Mouse (Mus musculus): ENCODE results near the gene U2af2. TPM values are rescaled to one million over a fixed set of nuclear protein-coding genes. Genes with fewer than 3 reads are reported as not detected.
A peak's percentile ranks its signal among the peaks of the same experiment; 100 is the strongest.
"Not testable (repeated sequence)": the region's sequence is repeated elsewhere in the genome, so short reads cannot be mapped to it uniquely, and the experiment has no call there.

The U2af2 gene
- polyA plus RNA-seq, 1 experiment from 2014 or later = 124 TPM

- peaks cover 72% of the 10 kb centered on the region for H3K36me3 ChIP-seq (ENCODE audit: control insufficient read depth, insufficient read depth, low read length)
These were observed 15.0 kb downstream of the U2af2 start for GRCm38 (mm10) chr7:5076931-5077330.

GRCm38 (mm10) chr7:5079365-5080009 is 17.5 kb downstream of the U2af2 start:
- peaks cover 62% of the 10 kb centered on the region for H3K36me3 ChIP-seq (ENCODE audit: control insufficient read depth, insufficient read depth, low read length)
- peak; percentile 32 for ATAC-seq
- not testable (repeated sequence) for H3K9me3 ChIP-seq (replicated peaks; ENCODE audit: control insufficient read depth, low read length); H3K9ac ChIP-seq (ENCODE audit: low read length); H3K27me3 ChIP-seq (replicated peaks; ENCODE audit: control insufficient read depth, insufficient read depth, low read length); DNase-seq (ENCODE audit: low spot score)
- H3K27ac ChIP-seq (ENCODE audit: low read depth, low read length) = peak overlapping the region; percentile 36; the same call in 1 of the 2 replicates
- H3K4me1 ChIP-seq (ENCODE audit: control insufficient read depth, insufficient read depth, low read length) = peaks cover 15% of the 10 kb centered on the region
- WGBS = 45% methylated on average over 9 of the region's 13 CpGs
- H3K4me2 ChIP-seq (ENCODE audit: low read length) = peak overlapping the region; percentile 84
- H3K4me3 ChIP-seq (ENCODE audit: low read depth, low read length) = peak overlapping the region; percentile 99

More at GRCm38 (mm10) chr7:5076931-5077330, 15.0 kb downstream of the U2af2 start:
- no peak overlapping the region for H3K27ac ChIP-seq (ENCODE audit: low read depth, low read length)
- H3K4me2 ChIP-seq (ENCODE audit: low read length) = no peak overlapping the region
- no peak overlapping the region for H3K9ac ChIP-seq (ENCODE audit: low read length)
- DNase-seq (ENCODE audit: low spot score) (no peak), ATAC-seq (no peak)
- H3K4me1 ChIP-seq (ENCODE audit: control insufficient read depth, insufficient read depth, low read length) = peaks cover 12% of the 10 kb centered on the region
- no peak overlapping the region for H3K4me3 ChIP-seq (ENCODE audit: low read depth, low read length)
- H3K9me3 ChIP-seq (replicated peaks; ENCODE audit: control insufficient read depth, low read length) = no peaks in the 10 kb centered on the region
- WGBS = 88% methylated on average over 2 of the region's 2 CpGs
- H3K27me3 ChIP-seq (replicated peaks; ENCODE audit: control insufficient read depth, insufficient read depth, low read length) = no peaks in the 10 kb centered on the region

GRCm38 (mm10) chr7:5080010-5080751 is 18.2 kb downstream of the U2af2 start, which contains the start of gene Epn1:
Gene Epn1, plus strand, starts transcription at chr7:5080235.
- ATAC-seq (peak; percentile 99), DNase-seq (ENCODE audit: low spot score) (peak; percentile 98)
- Histone ChIP-seq H3K9ac (ENCODE audit: low read length) (peak within 1 kb of the TSS; percentile 97), H3K4me1 (ENCODE audit: control insufficient read depth, insufficient read depth, low read length) (peaks cover 15% of the 10 kb centered on the region), H3K4me2 (ENCODE audit: low read length) (peak within 1 kb of the TSS; percentile 84), H3K4me3 (ENCODE audit: low read depth, low read length) (peak within 1 kb of the TSS; percentile 99), H3K9me3 (replicated peaks; ENCODE audit: control insufficient read depth, low read length) (no peaks in the 10 kb centered on the region), H3K27me3 (replicated peaks; ENCODE audit: control insufficient read depth, insufficient read depth, low read length) (no peaks in the 10 kb centered on the region), H3K36me3 (ENCODE audit: control insufficient read depth, insufficient read depth, low read length) (peaks cover 62% of the 10 kb centered on the region), H3K27ac (ENCODE audit: low read depth, low read length) (peak within 1 kb of the TSS; percentile 84)
- WGBS = under 1% methylated on average over 80 of the region's 81 CpGs

GRCm38 (mm10) chr7:5080815-5081214 is 18.9 kb downstream of the U2af2 start:
- 22% methylated on average over 6 of the region's 6 CpGs for WGBS
- H3K36me3 ChIP-seq (ENCODE audit: control insufficient read depth, insufficient read depth, low read length) = peaks cover 61% of the 10 kb centered on the region

GRCm38 (mm10) chr7:5081241-5081640 is 19.3 kb downstream of the U2af2 start:
- H3K36me3 ChIP-seq (ENCODE audit: control insufficient read depth, insufficient read depth, low read length) = peaks cover 57% of the 10 kb centered on the region
- no peak for ATAC-seq
- 75% methylated on average over 6 of the region's 6 CpGs for WGBS

More at GRCm38 (mm10) chr7:5080815-5081214, 18.9 kb downstream of the U2af2 start:
- Histone ChIP-seq H3K27ac (ENCODE audit: low read depth, low read length) (peak overlapping the region; percentile 84), H3K9ac (ENCODE audit: low read length) (peak overlapping the region; percentile 97), H3K27me3 (replicated peaks; ENCODE audit: control insufficient read depth, insufficient read depth, low read length) (no peaks in the 10 kb centered on the region), H3K4me3 (ENCODE audit: low read depth, low read length) (peak overlapping the region; percentile 99), H3K4me1 (ENCODE audit: control insufficient read depth, insufficient read depth, low read length) (peaks cover 15% of the 10 kb centered on the region), H3K9me3 (replicated peaks; ENCODE audit: control insufficient read depth, low read length) (no peaks in the 10 kb centered on the region), H3K4me2 (ENCODE audit: low read length) (peak overlapping the region; percentile 84)
- no peak for ATAC-seq
- DNase-seq (ENCODE audit: low spot score) = no peak

GRCm38 (mm10) chr7:5081939-5082338 is 20.0 kb downstream of the U2af2 start:
- Histone ChIP-seq H3K9ac (ENCODE audit: low read length) (no peak overlapping the region), H3K27ac (ENCODE audit: low read depth, low read length) (no peak overlapping the region), H3K36me3 (ENCODE audit: control insufficient read depth, insufficient read depth, low read length) (peaks cover 50% of the 10 kb centered on the region), H3K9me3 (replicated peaks; ENCODE audit: control insufficient read depth, low read length) (no peaks in the 10 kb centered on the region), H3K4me2 (ENCODE audit: low read length) (peak overlapping the region; percentile 84; the same call in 1 of the 2 replicates), H3K27me3 (replicated peaks; ENCODE audit: control insufficient read depth, insufficient read depth, low read length) (no peaks in the 10 kb centered on the region), H3K4me3 (ENCODE audit: low read depth, low read length) (no peak overlapping the region), H3K4me1 (ENCODE audit: control insufficient read depth, insufficient read depth, low read length) (peaks cover 15% of the 10 kb centered on the region)
- no peak for ATAC-seq
- no peak for DNase-seq (ENCODE audit: low spot score)
- 96% methylated on average over 2 of the region's 2 CpGs for WGBS

More at GRCm38 (mm10) chr7:5081241-5081640, 19.3 kb downstream of the U2af2 start:
- Histone ChIP-seq H3K4me2 (ENCODE audit: low read length) (peak overlapping the region; percentile 84), H3K9me3 (replicated peaks; ENCODE audit: control insufficient read depth, low read length) (no peaks in the 10 kb centered on the region), H3K4me3 (ENCODE audit: low read depth, low read length) (peak overlapping the region; percentile 99), H3K4me1 (ENCODE audit: control insufficient read depth, insufficient read depth, low read length) (peaks cover 15% of the 10 kb centered on the region), H3K27ac (ENCODE audit: low read depth, low read length) (no peak overlapping the region), H3K27me3 (replicated peaks; ENCODE audit: control insufficient read depth, insufficient read depth, low read length) (no peaks in the 10 kb centered on the region), H3K9ac (ENCODE audit: low read length) (peak overlapping the region; percentile 97)
- no peak for DNase-seq (ENCODE audit: low spot score)

GRCm38 (mm10) chr7:5083325-5084105 is 21.6 kb downstream of the U2af2 start:
- H3K4me3 ChIP-seq (ENCODE audit: low read depth, low read length) = no peak overlapping the region
- peaks cover 15% of the 10 kb centered on the region for H3K4me1 ChIP-seq (ENCODE audit: control insufficient read depth, insufficient read depth, low read length)
- no peak overlapping the region for H3K9ac ChIP-seq (ENCODE audit: low read length)
- no peaks in the 10 kb centered on the region for H3K9me3 ChIP-seq (replicated peaks; ENCODE audit: control insufficient read depth, low read length)
- 94% methylated on average over 18 of the region's 18 CpGs for WGBS
- H3K27ac ChIP-seq (ENCODE audit: low read depth, low read length) = no peak overlapping the region
- peaks cover 35% of the 10 kb centered on the region for H3K36me3 ChIP-seq (ENCODE audit: control insufficient read depth, insufficient read depth, low read length)
- H3K27me3 ChIP-seq (replicated peaks; ENCODE audit: control insufficient read depth, insufficient read depth, low read length) = no peaks in the 10 kb centered on the region
- H3K4me2 ChIP-seq (ENCODE audit: low read length) = no peak overlapping the region
- ATAC-seq (no peak), DNase-seq (ENCODE audit: low spot score) (no peak)

- Histone ChIP-seq H3K27me3 (replicated peaks; ENCODE audit: control insufficient read depth, insufficient read depth, low read length) (no peaks in the 10 kb centered on the region), H3K4me1 (ENCODE audit: control insufficient read depth, insufficient read depth, low read length) (peaks cover 15% of the 10 kb centered on the region), H3K4me2 (ENCODE audit: low read length) (no peak overlapping the region), H3K36me3 (ENCODE audit: control insufficient read depth, insufficient read depth, low read length) (peaks cover 42% of the 10 kb centered on the region), H3K27ac (ENCODE audit: low read depth, low read length) (no peak overlapping the region), H3K9ac (ENCODE audit: low read length) (no peak overlapping the region), H3K9me3 (replicated peaks; ENCODE audit: control insufficient read depth, low read length) (no peaks in the 10 kb centered on the region), H3K4me3 (ENCODE audit: low read depth, low read length) (no peak overlapping the region)
- no peak for DNase-seq (ENCODE audit: low spot score)
- no peak for ATAC-seq
- 92% methylated on average over 1 of the region's 1 CpGs for WGBS
These were observed 23.6 kb downstream of the U2af2 start for GRCm38 (mm10) chr7:5085512-5085911.

Data from forebrain, embryonic 14.5 days (tissue).